Mouse (Mus musculus) layer of hippocampus, postnatal 14 days (tissue): ENCODE measurements at regions not wholly inside any gene's neighbourhood (a gene's known extent, or its start where the extent isn't known, plus 50 kb on each side); places are given as distances from the start of the nearest gene placed in this dataset.

Experiments
- DNase-seq, 2 experiments: peaks; one replicate each; pipeline ENCODE4 v3.0.0; 2021 to 2022; ENCODE audit warnings: low spot score in 2 of 2, mixed read lengths in 1 of 2

DNA sequence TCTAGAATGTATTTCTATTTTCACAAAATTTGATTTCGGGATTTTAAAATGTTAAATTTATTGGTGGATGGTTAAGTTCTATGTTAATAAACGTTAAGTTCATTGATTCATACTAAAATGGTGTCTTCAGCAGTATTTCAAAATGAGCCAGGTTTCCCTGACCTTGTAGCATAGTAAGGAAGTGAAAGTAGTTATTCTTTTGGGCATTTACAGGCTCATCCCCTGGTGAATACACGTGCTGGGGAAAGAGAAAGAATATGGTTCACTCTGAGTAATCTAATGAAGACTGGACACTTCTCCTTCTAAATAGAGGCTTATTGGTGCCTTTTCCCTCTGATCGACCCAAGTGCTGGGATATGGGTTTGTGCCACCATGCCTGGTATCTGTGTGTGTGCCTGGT is 281.1 kb downstream of the Lipi start:
- no peak for DNase-seq

DNA sequence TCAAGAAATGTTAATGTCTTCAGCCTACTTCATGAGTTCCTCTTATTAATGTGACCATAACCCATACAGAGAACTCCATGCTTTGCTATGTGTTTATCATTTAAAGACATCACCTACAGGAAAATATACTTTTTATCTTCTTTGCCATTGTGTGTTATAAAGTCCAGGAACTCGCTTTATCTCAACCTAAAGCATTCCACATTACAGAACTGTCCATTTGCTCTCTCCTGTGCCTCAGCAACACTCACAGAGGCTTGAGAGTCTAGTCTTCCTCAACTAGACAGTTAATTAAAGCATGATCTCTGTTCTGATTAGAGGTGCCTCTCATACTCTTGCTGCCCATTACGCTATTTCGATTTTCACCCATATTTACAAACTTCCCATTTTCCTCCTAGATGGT is 288.4 kb downstream of the Lipi start:
- DNase-seq: no peak

DNA sequence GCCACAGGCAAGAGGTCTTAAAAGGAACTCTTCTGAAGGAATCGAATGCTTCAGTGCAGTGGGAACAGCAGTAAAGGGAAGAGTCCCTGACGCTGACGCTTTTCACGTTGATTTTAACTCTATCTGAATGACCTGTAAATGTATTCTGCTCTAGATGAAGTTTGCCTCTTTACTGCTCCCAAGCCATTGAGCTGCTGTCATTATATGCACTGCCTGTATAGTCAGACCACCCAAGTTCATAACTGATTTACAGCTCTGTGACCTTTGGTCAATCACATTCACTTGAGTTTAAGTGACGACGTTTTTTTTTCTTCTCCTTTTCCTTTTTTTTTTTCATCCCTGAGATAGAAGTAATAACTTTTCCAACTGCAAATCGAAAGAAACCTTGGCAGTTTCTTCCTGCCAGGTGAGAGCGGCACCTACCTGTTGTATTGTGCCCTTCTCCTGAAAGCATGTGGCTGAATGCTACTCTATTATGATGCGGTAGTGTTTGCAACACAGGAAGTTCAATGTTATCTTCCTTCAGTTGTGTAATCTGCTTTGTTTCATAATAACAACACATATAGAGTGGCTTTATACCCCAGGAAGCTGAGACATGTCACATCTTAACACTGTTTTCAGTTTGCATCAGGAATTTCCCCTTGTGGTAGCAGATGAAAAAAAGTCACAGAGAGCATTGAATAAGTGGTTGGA is 293.0 kb downstream of the Lipi start:
- no peak for DNase-seq

DNA sequence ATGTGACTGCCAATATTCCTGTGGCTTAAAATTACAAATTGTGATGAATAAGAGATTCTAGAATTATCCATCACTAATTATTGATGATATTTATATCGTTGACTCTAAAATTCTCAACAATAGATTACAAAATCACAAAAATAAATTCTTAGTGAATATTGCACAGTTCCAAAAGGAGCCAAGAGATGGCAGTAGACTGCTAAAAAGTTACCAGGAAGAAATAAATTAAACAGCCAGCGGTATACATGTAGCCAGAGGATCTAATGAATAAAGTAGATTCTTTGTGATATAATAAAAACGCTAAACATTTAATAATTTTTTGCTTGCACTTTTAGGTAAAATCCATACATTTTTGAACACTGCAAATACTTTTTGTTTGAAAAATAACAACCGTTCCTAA is 294.7 kb downstream of the Lipi start:
- DNase-seq: peak in 1 of 2 experiments; percentile 13

DNA sequence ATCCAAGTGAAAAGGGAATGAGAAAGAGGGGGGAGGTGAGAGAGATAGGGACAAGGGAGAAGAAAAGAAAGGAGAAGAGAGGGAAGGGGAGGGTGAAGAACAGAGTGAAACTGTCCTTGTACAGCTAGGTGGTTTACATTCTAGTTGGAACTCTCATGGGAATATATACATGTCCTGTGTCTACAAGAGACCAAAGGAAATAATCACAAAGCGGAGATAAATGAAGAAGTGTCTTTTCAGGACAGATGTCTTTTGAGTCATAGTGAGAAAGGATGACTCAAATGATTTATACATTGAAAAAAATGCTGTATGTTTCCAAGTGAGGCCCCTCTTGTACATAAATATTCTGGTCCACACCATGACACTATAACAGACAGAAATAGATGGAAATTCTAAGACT is 298.7 kb downstream of the Lipi start:
- DNase-seq: no peak

DNA sequence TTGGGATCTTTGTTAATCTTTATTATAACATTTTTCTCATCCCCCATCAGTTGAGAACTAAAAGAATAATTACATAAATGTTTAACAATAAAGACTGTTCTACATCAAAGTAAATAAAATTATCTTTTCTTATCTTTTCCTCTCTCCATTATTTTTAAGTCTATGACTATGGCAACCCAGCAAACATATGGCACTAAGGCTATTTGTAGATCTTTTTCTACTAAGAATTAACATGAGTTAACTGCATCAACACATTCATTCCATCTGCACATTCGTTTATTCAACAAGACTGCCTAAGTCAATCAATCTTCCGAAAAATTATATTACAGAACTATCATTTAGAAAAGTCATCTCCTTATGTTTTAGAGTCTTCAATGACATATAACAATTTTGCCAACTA is 300.1 kb downstream of the Lipi start:
- peak in 1 of 2 experiments; percentile 19 for DNase-seq

DNA sequence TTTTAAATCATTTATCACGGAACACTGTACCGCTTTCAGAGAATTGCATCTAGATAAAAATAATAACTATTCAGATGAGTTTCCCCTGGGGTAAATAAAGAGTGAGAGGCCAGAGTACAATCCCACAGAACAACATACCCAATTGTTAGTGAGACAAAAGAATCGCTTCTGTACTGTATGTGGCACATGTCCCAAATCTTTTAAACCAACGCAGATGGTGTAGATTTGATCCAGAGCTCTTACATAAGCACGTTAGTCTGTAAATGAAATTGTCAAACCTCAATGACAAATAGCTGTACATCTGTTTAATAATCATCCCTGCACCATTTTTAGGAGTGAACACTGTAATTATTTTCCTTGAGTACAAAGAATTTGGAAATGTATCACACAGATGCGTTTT is 322.0 kb downstream of the Lipi start:
- peak in 1 of 2 experiments; percentile 73 for DNase-seq

DNA sequence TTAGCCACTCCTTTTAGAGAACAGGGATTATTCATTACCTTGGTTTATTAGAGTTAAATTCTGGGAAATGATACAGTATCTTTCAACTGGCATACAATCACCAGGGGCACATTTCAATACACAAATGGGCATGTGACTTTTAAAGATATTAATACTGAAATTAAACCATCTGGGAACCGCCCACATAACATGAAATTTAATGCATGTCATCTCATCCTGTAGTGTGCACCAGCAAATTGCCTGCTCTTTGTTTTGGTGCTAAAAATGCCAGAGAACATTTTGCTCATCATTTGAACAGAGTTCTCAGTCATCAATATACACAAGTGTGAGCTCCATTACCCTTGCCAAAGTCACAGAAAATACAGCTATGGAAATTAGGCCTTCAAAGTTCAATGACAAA is 330.9 kb downstream of the Lipi start:
- DNase-seq: peak in 1 of 2 experiments; percentile 60

DNA sequence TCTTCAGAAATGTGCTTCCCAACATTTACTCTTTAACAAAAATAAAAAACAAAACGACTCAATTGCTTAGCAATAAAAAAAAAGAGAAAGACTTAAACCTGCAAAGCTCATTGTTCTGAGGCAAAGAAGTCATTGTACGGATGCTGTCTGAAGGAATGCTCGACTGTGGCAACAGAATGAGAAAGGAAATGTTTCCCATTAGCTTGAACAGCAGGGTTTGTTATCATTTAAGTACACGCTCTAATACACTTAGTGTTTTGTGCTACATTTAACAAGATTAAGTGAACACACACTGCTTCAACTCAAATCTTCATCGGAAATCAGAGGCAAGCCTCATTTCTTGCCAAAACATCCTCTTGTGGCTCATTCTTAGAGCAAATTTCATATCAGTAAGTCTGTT is 336.7 kb downstream of the Lipi start:
- DNase-seq: no peak

DNA sequence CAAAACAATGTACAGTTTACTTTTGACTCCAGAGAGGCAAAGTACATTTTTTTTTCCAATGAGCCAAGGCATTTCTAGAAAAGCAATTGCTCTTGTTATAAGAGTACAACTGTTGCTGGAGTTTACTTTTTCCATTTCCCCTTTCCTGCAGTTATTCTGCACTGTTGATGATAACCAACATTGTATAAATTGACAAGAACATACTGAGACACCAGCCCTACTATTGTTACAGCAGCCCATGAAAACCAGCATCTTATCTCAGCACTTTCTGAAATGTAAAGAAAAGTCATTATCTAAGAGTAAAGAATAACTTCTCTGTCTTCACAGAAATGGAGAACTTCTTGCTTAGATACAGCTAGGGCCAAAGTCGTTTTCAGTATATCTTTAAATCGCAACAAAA is 345.5 kb downstream of the Lipi start:
- no peak for DNase-seq

DNA sequence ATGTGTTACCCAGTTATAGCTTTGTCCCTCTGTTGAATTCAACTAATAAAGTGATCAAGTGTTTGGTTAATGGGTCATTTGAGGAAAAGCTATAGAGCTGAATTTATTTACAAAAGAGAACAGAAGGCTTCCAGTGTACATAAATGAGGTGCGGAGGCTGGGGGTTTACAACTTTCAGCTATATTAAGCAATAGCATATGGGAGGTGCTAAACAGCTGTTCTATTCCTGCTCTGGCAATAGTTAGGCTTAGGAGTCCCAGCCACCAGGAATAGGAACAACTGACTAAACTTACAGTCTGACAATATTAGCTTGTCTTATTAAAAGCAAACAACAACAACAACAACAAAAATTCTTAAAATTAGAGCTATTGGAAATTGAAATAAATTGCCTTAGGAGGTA is 353.7 kb downstream of the Lipi start:
- DNase-seq: peak in 1 of 2 experiments; percentile 8

DNA sequence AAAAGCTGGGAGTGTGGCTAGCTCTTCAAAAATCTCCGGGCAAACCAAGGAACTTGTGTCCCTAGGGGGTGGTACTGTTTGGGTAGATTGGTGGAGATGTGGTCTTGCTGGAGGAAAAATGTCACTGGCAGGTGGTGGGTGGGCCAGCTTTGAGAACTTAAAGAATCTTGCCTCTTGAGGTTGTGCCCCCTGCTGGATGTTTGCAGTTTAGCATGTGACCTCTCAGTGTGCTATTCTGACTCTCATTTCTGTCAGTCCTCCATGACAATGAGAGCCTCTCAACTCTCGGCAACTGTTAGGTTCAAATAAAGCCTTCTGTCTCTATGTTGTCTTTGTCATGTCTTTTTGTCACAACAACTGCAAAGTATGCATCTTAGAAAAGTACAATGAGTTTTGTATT is 392.5 kb downstream of the Lipi start:
- no peak for DNase-seq

DNA sequence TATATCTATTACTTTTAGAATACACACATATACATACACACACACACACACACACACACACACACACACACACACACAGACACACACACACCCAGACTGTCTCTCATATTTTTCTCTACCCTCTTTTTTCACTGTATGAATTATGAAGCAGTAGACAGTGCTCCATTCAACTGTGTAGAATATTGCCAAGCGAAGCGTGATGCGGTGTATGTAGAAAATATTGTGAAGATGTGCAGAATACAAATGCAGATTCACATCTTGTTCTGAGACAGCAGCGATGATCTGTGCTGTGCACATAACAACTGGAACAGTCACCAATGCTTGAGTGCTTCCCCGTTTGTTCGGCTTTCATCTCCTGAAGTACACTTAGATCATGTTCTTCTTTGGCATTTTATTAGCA is 395.5 kb downstream of the Lipi start:
- DNase-seq: no peak

DNA sequence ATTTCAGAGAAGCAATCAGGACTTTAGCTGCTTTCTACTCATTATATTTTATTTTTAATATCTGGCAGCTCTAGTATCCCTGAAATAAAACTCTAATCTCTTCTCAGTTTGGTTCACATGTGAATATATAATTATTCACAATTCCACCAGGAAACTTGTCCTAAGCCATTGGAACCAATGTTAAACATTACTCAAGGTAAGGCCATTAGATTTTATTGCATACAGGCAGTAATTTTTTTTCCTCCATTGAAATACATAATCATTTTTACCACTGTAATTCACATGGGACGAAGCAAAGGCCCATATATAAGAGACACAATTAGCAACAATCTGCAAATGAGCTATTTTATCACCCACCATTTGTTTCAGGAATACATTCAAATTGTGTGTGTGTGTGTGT is 419.8 kb downstream of the Lipi start:
- DNase-seq: no peak

DNA sequence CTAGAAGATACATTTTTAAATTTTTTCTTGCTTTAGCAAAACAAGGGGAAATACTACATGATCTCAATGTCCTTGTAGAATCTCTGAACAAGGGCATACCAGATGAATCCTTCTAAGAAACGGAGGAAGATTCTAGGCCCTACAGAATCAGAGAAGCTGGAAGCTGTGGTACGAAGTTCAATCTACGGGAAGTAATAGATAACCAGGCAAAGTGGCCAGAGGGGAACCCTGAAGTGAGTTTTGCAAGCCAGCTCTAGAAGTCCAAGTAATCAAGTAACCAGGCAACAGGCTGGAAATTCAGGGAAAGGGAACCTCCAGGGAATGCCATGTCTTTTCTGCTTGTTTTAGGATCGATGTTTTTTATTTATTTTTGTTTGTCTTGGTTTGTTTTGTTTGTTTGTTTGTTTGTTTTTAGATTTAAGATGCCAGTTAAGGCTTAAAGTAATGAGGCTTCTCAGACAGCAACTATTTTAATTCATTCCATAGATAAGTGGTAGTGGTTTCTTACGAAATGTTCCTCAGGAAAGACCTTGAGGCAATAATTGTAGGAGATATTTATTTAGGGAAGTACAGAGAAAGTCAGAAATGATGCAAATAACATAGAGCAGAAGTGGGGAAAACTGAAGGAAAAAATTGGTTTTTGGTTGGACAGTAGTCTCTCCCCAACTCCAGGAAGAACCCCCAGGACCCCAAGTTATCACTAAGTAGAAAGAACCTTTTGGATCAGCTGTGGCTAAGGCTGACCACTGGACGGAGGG is 420.7 kb downstream of the Lipi start:
- no peak for DNase-seq

DNA sequence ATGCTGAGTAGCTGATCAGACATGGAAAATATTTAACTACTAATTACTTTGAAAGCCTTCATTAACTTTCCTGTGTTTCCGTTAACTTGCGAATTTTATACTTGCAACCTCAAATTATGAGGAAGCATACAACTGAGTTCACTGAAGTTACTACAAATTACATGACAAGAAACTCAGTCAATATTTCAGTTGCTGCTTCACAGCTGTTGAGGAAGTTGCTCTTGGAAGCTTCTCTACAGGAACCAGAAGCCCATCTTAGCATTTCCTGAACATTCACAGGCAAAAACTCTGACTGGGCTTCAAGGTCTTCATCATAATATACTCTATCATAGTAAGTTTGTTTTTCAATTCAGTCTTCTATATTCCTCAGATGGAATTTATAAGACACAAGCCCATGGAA is 426.1 kb downstream of the Lipi start:
- DNase-seq: no peak

DNA sequence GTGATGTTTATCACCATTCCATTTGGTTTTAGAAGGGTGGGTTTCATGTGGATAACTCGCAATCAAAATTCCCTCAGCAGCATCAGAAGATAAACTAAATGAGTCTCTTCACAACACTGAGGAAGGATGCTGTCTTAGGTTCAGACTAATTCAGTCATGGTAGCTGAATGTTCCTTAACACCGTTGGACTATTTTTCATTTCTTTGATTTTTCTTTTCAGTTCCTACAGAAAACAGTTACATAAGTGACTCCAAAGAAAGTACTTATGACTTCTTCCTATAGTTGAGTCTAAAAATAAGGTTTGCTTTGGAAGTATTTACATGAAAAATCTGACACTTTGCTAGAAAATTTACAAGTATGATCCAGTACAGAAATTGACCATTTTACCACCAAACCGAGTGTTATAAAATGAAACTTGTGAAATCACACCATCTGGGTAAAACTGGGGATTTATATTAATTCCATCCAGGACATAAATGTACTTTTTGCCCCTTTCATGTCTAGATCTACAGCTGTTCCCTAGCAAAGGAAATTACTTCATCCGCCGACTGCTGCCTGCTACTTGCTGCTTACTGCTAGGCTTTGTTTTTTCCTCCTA is 430.3 kb downstream of the Lipi start:
- no peak for DNase-seq
